Mouse (Mus musculus): ENCODE data around the gene Fbxl20.

- TF ChIP-seq CTCF (IDR thresholded peaks at IDR 0.05; ENCODE audit: low read depth, low read length) (no peak), POLR2A (IDR thresholded peaks at IDR 0.05; ENCODE audit: extremely low read depth, insufficient read depth, low read length) (no peak)
These were observed 35.8 kb downstream of the Fbxl20 start for GRCm38 (mm10) chr11:98114363-98114762.
